Mouse (Mus musculus): ENCODE measurements around the gene Hmgcll1. TPM values are rescaled to one million over a fixed set of nuclear protein-coding genes. Genes with fewer than 3 reads are reported as not detected.

The Hmgcll1 gene
- total RNA-seq (2021) = under 1 TPM in 1 of 2 experiments, not detected in 1; 0.31 TPM

DNA sequence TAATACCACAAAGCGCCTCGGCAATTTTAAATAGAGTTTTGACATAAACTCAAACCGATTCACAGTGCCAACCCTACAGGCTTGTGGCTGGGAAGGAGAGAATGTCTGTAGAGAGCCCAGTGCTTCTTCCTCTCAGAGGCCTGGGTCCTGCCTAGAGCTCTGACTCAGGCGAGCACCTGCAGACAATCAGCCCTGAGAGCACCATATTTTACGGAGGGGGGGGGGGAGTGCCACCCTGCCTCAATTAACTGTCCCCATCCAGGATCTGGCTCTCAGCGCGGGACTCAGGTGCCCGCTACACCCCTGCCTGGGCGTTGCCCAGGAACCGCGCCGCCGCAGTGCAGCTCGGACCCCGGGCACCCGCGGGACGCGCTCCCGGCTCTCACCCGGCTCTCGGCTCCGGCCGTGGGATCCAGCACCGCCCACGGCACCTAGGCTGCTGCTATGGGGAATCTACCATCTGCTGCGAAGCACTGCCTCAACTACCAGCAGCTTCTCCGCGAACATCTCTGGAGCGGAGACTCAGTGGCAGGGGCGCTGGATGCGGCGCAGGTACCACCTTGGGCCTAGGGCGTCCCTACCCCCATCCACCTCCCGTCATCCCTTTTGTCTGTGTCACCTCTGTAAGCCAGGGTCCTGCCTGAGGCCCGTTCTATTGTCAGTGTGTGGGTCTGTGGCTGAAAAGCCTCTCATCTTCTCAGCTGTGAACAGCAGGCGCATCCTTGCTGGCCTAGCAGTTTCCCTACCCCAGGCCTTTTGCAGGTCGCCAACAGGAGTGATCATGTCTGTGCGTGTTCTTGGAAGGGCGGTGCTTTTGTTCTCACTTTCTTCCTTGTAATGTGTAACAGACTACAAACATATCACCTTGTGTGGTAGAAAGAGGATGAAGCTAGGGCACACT is at the start of gene Hmgcll1:
Gene Hmgcll1 (plus strand): TSS at position 225 of the 901 bp plus-strand sequence.
- DNase-seq (ENCODE audit: low spot score) = no peak
- intact Hi-C loops (cut with DNase I) = no loop called here

DNA sequence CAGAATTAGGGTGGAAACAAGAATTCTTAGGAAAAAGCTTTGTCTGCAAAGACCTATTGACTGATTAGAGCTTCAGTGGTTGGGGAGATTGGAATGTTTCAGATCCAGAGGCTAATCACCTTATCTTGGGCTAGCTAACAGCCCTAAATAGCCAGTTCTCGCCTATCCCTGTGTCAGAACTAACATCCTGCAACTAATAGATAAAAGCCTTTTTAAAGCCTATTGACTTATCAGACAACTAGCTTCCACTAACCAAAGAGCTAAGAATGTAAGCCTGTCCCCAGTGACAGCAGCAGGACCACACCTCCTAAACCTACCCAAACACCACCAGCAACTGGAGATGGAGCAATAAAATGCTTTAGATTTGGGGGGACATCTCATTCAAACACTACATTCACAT is 34.6 kb upstream of the Hmgcll1 start:
- intact Hi-C loops (cut with DNase I) = no loop called here
- no peak for DNase-seq (ENCODE audit: low spot score)

DNA sequence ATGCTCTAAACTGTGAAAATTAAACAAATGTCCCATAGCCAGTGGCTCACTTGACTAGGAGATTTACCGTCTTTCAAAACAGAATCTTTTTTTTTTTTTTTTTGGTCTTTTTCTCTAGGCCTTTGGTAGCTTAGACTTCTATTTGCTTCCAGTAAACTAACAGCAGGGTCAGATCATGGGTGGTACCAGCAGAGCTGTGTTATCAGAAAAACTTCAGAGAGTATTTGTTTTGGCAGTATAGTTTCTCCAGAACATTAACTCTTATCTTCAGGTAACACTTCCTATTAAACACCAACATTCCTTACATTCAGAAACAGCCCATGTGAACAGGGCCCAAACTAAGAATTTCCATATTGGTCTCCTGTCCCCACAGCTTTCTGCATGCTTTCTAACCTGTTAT is 33.5 kb upstream of the Hmgcll1 start:
- no peak for DNase-seq (ENCODE audit: low spot score)
- intact Hi-C loops (cut with DNase I) = no loop called here

DNA sequence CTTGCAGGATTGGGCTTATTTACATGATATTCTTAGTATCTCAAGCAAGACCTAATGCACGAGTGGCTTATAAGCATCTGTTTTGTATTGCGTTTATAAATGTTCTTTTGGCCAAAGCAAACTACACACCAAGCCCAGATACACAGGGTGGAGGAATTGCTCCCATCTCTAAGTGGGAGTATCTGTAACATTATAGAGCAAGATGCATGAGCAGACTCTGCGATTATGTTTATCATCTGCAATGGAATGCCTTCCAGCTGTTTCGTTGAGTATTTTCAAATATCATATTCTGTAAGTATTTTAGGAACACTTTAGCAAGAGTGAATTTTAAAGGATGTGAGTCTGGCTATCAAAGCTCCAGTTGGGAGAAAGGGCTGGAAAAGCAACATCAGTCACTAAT is 25.2 kb upstream of the Hmgcll1 start:
- no peak for DNase-seq (ENCODE audit: low spot score)
- intact Hi-C loops (cut with DNase I) = no loop called here

DNA sequence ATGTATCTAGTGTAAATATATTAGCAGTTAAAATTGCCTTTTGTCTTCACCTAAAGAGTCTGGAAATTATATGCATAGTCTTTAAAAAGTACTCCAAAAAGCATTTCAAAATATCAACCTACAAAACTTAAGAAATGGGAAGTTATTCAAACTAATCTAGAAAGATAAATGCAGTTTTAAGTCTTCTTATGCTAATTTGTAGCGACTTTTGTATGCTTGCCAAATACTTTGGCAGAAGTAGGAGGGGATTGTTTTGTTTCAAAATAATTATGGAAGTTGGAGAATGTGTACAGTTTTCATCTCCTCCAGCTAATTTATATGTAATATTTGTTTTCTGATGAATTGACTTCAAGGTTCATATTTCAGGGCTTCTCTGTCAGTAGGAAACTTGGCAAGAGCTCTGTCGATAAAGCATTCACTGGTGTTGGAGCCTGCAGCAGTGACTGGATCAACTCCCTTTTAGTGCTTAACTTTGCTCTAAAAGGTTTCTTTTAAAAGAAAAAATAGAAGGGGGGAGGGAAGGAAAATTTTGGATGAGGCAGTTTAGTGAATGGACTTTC is 15.8 kb upstream of the Hmgcll1 start:
- no peak for DNase-seq (ENCODE audit: low spot score)
- intact Hi-C loops (cut with DNase I) = no loop called here

DNA sequence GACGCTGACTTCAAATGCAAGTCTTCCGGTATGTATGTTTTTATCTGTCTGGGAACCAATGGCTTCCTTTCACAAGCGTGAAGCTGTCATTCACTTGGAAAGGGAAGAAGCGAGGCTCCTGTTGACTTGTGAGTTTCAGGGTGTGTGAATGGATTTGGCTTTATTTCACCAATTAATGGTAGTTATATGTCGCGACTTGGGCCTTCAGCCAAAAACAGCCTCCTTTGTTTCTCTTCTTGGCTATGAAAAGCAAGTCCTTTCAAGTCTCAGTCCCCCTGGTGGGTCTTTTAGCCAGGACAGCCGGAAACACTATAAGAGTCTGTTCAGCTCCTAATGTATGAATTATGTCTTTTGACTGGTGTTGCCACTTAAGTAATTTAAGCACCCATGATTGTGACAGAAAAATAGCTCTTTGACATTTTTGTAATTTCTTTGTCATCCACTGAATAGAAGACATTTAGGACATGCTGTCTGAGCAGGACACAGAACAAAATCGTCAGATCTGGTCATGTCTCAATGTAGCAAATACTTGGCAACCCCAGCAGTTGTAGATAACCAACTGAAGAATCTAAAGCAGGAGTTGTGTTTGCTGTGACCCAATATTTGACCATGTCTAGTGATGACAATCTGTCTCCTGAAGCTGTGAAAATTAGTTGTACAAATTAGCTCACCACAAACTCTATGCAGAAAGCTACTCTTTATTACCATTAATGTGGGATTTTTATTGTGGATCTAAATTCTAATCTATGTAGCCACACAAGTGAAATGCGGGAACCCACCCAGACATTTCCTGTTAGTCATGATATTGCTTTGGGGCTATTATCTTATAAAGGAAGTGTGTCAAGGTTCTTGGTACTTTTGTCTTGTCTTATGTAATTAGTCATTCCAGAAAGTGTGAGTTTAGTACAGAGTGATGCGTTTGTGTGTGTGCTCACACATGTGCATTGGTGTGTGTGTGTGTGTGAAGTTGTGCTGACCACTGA is 13.5 kb upstream of the Hmgcll1 start:
- intact Hi-C loops (cut with DNase I) = no loop called here
- DNase-seq (ENCODE audit: low spot score) = no peak

DNA sequence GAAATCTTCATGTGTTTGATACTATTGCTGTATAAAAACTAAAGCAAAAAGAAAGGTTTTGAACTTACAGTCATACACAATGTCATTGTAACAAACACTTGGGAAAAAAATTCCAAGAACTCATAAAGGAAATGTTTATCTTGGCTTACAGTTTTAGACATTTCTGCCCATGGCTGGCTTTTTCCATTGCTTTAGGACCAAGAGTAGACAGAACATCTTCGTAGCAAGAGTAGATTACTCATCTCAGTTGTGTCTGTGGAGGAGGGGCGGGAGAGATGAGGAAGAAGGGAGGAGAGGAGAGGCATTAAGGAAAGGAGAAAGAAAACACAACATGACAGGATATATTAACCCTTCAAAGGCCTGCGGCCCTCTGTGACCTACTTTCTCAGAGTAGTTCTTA is 11.6 kb upstream of the Hmgcll1 start:
- DNase-seq (ENCODE audit: low spot score) = no peak
- intact Hi-C loops (cut with DNase I) = no loop called here

DNA sequence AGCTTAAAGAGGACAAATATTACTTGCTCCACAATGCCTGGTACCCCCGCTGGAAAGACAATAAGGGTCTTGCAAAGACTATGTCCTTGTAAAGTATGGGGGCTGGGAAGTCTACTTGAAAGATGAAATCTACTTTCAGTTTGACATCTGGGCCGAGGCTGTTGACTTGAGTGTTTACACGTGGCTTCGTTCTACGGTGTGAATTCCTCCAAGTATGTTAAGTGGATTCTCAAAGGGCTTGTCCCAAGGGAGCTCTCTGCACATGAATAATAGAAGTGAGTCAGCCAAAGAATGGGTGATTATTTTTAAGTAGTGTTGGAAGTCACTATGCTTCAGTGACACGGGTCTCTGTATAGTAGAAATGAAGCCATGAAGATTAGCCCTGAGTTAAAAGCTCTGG is 11.0 kb upstream of the Hmgcll1 start:
- DNase-seq (ENCODE audit: low spot score) = no peak
- intact Hi-C loops (cut with DNase I) = no loop called here

DNA sequence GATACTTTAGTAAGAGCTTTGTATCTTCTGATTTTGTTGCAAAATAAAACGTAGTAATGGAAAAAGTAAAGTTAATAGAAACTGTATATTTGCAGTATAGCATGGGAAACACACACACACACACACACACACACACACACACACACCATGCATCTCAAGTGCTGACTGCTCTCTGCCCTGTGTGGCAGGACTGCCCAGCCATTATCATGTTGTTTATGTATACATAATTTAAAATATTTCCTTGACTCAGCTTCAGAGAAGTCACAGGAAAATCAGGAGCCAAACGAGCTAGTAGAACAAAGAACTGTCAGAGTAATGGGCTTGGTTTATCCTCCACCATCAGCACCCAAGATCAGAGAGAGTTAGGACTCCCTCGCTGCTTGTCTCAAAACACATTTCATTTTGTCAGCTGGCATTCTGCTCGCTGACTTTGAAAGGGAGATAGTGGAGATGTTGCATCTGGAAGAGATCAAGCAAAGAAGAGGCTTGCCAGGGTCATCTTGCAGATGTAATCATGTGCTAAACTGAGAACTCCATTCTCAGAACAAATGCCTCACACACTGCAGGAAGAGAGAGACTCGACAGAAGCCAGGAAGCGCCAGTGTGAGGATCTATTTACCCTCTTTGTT is 7.2 kb upstream of the Hmgcll1 start:
- intact Hi-C loops (cut with DNase I) = no loop called here
- no peak for DNase-seq (ENCODE audit: low spot score)

DNA sequence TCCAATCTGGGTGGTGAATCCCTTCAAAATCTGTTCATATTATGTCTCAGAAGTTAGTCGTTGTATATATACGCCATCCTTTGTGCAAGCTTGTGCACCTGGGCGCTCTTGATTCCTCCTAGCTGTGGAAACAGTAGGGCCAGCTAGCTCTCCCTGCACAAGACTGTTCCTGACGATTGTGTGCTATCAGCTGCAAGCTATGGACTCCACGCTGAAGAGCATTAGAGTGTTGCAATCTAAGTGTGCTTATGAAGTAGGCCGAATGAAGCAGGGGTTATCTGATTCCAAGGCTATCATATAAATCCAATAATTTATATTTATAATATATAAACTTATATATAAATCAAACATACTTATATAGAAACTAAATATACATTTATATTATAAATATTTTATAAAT is 866 bp upstream of the Hmgcll1 start:
- DNase-seq (ENCODE audit: low spot score) = no peak
- intact Hi-C loops (cut with DNase I) = no loop called here

DNA sequence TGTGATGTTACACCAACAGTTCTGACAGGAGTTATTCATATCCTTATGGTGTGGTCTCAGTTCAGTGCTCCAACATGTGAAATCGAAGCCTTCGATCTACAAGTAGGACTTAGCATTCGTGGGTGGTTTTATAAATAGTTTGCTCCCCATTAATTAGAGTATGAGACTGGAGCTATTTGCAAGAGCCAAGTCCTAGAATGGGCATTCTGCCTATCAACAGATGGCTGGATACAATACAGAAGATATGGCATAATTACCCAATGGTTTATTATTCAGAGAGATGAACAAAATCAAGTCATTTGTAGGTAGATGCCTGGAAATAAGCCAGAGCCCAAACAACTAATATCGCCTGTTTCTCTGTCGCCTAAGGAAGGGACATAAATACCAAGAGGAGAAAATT is 1.3 kb downstream of the Hmgcll1 start:
- no peak for DNase-seq (ENCODE audit: low spot score)
- intact Hi-C loops (cut with DNase I) = no loop called here

DNA sequence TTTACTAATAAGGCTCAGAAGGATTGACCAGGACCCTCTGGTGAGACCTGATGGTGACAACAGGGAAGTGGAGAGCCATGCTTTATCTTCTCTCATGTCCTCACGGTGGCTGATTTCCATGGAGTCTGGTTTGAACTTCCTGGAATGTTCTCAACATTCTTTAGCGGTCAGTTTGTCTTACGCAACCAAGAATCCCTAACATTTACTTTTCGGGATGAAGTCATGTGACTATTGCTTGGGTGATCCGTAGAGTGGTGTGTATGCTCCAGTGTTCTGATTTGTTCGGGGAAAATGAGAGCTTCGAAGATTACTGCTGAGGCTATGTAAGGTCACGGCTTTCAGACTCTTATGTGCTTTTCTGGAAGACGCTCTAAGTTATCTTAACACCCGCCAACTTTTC is 1.9 kb downstream of the Hmgcll1 start:
- no peak for DNase-seq (ENCODE audit: low spot score)
- intact Hi-C loops (cut with DNase I) = no loop called here

DNA sequence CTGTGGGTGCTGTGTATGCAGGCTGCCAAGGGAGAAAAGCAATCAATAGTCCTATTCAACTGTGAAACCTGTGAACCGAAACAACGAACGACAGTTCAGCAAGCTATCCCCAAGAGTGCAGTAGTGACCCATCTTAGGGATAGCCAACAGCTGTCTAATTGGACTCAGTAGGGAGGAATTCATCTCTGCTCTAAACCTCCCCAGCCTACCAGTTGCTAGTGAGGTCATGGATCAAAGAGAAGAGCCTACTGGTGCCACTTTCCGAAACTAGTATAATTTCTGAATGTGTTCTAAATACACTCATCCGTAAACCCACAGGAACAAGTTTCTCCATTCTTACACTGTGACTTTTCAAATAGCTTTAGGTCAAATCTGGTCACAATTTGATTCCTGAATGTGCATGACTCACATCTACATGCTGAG is 8.9 kb downstream of the Hmgcll1 start:
- DNase-seq (ENCODE audit: low spot score) = no peak
- intact Hi-C loops (cut with DNase I) = loop anchor here (10.0 kb wide), 1 partner anchor 109 kb away; no protein-coding TSS in a partner anchor

DNA sequence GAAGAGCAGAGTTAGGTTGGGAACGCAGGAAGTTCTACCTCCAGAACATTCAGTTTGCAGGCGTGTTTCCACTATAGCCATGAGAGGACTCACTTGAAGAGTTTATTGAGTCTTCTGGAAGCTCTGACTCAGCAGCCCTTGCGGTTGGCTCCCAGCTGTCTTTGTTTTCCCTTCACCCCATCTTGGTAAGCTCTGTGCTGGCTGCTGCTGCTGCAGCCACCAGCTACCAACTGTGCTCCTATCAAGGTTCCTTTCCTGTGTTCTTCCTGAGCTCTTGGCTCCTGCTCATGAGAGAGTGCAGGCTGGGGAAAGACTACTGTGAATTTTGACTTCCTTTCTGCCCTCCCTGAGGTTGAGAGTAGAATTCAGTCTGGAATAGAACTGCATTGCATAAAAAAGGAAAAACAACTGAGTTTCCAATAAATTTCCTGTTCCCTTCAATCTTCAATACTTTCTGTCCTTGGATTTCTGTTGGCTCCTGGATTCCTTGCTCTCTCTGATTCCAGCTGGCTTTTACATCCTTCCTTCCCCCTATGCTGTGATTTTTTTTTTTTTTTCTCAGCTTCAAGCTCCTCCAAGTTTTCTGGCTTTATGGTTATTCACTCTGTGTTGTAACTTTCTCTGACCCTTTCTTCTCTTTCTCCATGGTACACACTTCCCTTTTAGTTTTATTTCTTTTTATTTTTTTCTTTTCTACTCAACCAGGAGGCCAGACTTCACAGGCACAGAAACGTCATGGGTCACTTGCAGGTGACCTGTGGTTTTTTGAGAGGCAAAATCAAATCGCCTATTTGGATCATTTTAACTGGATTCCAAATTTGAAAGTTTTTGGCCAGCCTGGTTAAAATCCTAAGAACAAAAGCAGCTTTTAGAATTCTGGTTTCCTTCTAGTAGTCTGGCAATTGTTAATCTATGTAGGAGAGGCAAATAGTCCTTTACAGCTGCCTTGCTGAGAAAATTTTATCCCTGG is 9.9 kb downstream of the Hmgcll1 start:
- intact Hi-C loops (cut with DNase I) = loop anchor here (10.0 kb wide), 1 partner anchor 110 kb away; no protein-coding TSS in a partner anchor
- DNase-seq (ENCODE audit: low spot score) = peak; percentile 38

DNA sequence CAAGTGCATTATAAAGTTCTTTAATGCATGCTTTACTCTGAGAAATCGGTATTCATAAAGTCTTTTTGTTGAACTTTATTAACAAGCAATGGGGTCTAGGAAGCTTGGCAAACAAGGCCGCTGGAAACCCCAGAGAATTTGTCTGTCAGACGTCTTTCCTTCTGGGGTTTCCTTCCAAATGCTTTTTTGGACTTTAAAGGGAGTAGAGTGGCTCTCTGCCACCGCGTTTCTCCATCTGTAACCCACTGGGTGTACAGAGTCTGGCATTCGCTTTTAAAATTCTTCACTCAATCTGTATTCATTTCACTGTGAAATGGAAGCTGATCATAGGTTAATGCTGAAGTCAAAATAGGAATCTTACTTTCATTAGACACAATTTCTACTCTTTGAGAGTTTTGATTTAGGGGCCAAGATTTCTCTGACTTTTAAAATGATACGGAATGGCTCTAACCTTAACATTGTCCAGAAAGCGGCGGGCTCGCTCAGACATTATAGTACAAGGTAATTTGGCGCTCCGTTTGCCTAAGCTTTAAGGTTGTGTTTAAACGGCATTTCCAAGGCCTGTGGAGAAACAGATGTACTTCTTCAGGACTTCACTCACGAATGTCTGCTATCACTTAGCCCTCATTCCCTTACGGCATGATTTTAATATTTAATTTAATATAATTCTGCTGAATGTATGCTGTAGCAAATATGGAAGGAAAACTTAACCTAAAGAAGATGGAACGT is 15.0 kb downstream of the Hmgcll1 start:
- no peak for DNase-seq (ENCODE audit: low spot score)
- intact Hi-C loops (cut with DNase I) = loop anchor here (10.0 kb wide), 1 partner anchor 115 kb away; no protein-coding TSS in a partner anchor

DNA sequence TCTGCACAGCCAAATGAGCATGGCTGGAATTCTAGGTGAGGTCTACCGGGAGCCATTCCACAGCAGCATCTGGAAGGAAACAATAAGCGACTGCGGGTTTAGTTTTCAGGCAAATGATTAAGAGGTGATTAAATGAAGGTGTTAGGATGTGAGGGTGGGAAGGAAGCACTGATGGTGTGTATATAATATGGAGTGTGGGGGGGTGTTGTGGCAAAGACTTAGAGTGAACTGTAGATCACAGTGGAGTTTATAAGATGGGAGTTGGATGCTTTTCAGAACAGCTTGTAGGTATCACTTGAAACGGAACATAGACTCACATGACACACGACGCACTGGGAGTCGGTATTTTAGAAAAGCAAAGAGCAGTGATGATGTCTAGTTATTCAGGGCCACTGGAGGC is 20.4 kb downstream of the Hmgcll1 start:
- intact Hi-C loops (cut with DNase I) = no loop called here
- DNase-seq (ENCODE audit: low spot score) = no peak

DNA sequence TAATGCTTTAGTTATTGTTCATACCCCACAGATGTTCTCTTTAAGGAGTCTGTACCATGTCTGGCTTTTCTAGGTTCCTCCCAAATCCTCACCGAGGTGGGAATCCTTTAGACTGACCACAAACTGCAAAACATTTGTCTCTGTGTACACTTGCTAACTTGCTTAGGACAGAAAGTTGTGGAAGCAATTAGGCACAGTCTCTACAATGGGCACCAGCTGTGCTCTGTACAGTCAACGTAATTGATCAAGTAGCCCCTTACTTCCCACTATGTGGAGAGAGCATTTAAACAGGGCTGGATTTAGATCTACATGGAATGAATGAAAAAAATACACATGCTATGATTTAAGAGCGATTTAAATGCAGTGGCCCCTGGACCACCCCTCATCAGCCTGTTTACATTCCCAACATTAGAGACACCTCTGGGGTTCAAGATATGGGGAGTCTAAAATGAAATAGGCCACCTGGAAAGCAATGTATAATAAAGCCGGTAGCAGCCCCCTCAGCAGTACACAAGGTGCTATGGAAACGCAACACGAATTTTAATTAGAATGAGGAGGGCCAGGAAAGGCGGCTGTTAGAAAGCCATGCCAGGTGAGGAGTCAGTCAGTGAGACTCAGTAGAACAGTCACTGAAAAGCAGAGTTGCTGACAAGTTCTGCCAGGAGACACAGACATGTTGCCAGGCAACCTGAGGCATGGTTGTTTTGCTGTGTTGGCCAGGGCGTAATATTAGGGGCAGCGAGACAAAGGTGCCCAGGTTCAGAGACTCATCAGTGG is 23.9 kb downstream of the Hmgcll1 start:
- DNase-seq (ENCODE audit: low spot score) = no peak
- intact Hi-C loops (cut with DNase I) = no loop called here
